ENCODE assay signal across 25 mouse cellular contexts in the genomic region with DNA sequence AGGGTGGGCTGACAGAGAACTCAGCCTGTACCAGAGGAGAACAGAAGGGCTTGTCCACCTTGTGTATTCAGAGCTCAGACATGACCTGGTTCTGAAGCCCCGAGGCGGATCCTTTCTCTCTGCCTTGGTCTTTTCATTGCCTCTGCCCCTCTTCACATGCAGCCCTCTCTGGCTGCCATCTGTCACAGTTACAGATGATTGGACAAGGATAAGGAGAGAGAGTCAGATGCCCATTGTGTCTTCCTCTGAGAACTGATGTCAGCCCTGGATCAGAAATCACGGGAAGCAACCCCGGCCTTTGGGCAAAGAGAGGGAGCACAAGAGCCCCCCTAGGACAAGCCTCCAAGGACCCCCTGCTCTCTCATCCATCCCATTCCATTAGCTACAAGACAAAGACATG. TPM values are rescaled to one million over a fixed set of nuclear protein-coding genes. Genes with fewer than 3 reads are reported as not detected.
A peak's percentile ranks its signal among the peaks of the same experiment; 100 is the strongest.
DNase-seq lines count a peak whose midpoint lies in the region; ATAC-seq lines count a peak whose summit lies in the region.
"Had no signal": no experiment of that assay in that cellular context is flagged by ENCODE, and none has a peak within 500 bp of the region (broad histone marks: within the 10 kb centered on the region; RNA-seq: fewer than 3 reads in every experiment).

No protein-coding gene starts in this region.

- peak; percentile 10 to 28 for DNase-seq in cerebellum, adult 18-20 months
- DNase-seq in cerebellum, postnatal 36 days = no peak
- peak; percentile 72 to 78 for DNase-seq in cerebellum, postnatal 10 days
- no peak for DNase-seq in hindbrain, embryonic 14.5 days (ENCODE audit: low spot score)
- no peak for DNase-seq in right cerebral cortex, adult 18-20 months
- no peak for DNase-seq in thymus, postnatal 36 days
- DNase-seq: adrenal gland, postnatal 25 days; gastrocnemius, postnatal 10 days; heart, postnatal 4 days; kidney, adult 8-10 months; kidney, postnatal 10 days; liver, postnatal 0 days had no signal

- H3K9ac ChIP-seq in hindbrain, embryonic 14.5 days = no peak overlapping the region
- H3K9ac ChIP-seq: embryonic facial prominence, embryonic 15.5 days; intestine, embryonic 15.5 days; liver, postnatal 0 days; neural tube, embryonic 15.5 days; stomach, embryonic 15.5 days had no signal

- H3K4me1 ChIP-seq in hindbrain, embryonic 14.5 days (replicated peaks; ENCODE audit: control insufficient read depth, insufficient read depth, low read length) = no peaks in the 10 kb centered on the region
- H3K4me1 ChIP-seq: embryonic facial prominence, embryonic 15.5 days; heart, embryonic 10.5 days; intestine, embryonic 15.5 days; neural tube, embryonic 15.5 days; stomach, embryonic 15.5 days had no signal

- H3K4me3 ChIP-seq in hindbrain, embryonic 14.5 days (replicated peaks; ENCODE audit: low read length) = no peak overlapping the region
- H3K4me3 ChIP-seq: embryonic facial prominence, embryonic 15.5 days; heart, embryonic 10.5 days; intestine, embryonic 15.5 days; midbrain, embryonic 10.5 days; neural tube, embryonic 15.5 days; stomach, embryonic 15.5 days had no signal

- H3K36me3 ChIP-seq in hindbrain, embryonic 14.5 days (replicated peaks; ENCODE audit: control insufficient read depth, insufficient read depth) = no peaks in the 10 kb centered on the region
- H3K36me3 ChIP-seq: embryonic facial prominence, embryonic 15.5 days; heart, embryonic 10.5 days; intestine, embryonic 15.5 days; midbrain, embryonic 10.5 days; neural tube, embryonic 15.5 days; stomach, embryonic 15.5 days had no signal

- WGBS in hindbrain, embryonic 14.5 days = 51% methylated on average over 4 of the region's 4 CpGs

- no peaks in the 10 kb centered on the region for H3K27me3 ChIP-seq in hindbrain, embryonic 14.5 days (ENCODE audit: control insufficient read depth, insufficient read depth, low read length)
- H3K27me3 ChIP-seq: embryonic facial prominence, embryonic 15.5 days; intestine, embryonic 15.5 days; neural tube, embryonic 15.5 days; stomach, embryonic 15.5 days had no signal

- no peak overlapping the region for H3K4me2 ChIP-seq in hindbrain, embryonic 14.5 days (replicated peaks)
- H3K4me2 ChIP-seq: embryonic facial prominence, embryonic 15.5 days; intestine, embryonic 15.5 days; liver, embryonic 11.5 days; neural tube, embryonic 15.5 days; stomach, embryonic 15.5 days had no signal

- H3K9me3 ChIP-seq in hindbrain, embryonic 14.5 days (ENCODE audit: control insufficient read depth, low read length) = no peaks in the 10 kb centered on the region
- H3K9me3 ChIP-seq: embryonic facial prominence, embryonic 15.5 days; heart, embryonic 10.5 days; intestine, embryonic 15.5 days; midbrain, embryonic 10.5 days; neural tube, embryonic 15.5 days; stomach, embryonic 15.5 days had no signal

- no peak overlapping the region for H3K27ac ChIP-seq in hindbrain, embryonic 14.5 days
- H3K27ac ChIP-seq: embryonic facial prominence, embryonic 15.5 days; heart, embryonic 10.5 days; intestine, embryonic 15.5 days; macrophage; midbrain, embryonic 10.5 days; neural tube, embryonic 15.5 days; stomach, embryonic 15.5 days had no signal

- peak; percentile 51; the same call in 1 of the 2 replicates for ATAC-seq in hindbrain, embryonic 14.5 days (ENCODE audit: low FRiP score)
- no peak for ATAC-seq in megakaryocyte-erythroid progenitor cell, adult 5-6 weeks (replicated peaks; ENCODE audit: low FRiP score, low TSS enrichment, poor library complexity, severe bottlenecking)
- ATAC-seq: CD4-positive, CD25-positive, alpha-beta regulatory T cell, adult 4 months; forebrain, embryonic 14.5 days; intestine, embryonic 15.5 days; liver, postnatal 0 days; lung, postnatal 0 days had no signal

RNA-seq across cellular contexts. Expression of gene Crtac1, which starts 40.0 kb away (rescaled TPM):
- polyA plus RNA-seq in hindbrain, embryonic 14.5 days (2014; fragmentation: Nextera tagmentation; extraction: Ambion mirVana) = 42.2 and 43.8 TPM in 2 replicates
- not detected in 2 replicates for total RNA-seq in megakaryocyte-erythroid progenitor cell, adult 5-6 weeks (2014; fragmentation: Nextera tagmentation)
- total RNA-seq in megakaryocyte-erythroid progenitor cell, adult 5-6 weeks (2017) = not detected in 2 replicates
- total RNA-seq: granulocyte monocyte progenitor cell, adult 5-6 weeks had no signal
- polyA plus RNA-seq: CD4-positive, CD25-positive, alpha-beta regulatory T cell, adult 4 months; macrophage had no signal

RNA-seq across cellular contexts. Expression of gene R3hcc1l, which starts 47.0 kb away (rescaled TPM):
- 12.7 and 18.7 TPM in 2 replicates for polyA plus RNA-seq in hindbrain, embryonic 14.5 days (2014; fragmentation: Nextera tagmentation; extraction: Ambion mirVana)
- total RNA-seq in megakaryocyte-erythroid progenitor cell, adult 5-6 weeks (2014; fragmentation: Nextera tagmentation) = 27.0 and 32.3 TPM in 2 replicates
- total RNA-seq in megakaryocyte-erythroid progenitor cell, adult 5-6 weeks (2017) = 25.3 and 31.3 TPM in 2 replicates

Comparison
In these comparisons a context has a peak if more than half of its experiments do, and no peak if none do; other contexts are left out.
1. DNase-seq: peak in cerebellum, adult 18-20 months (2 of 2) and cerebellum, postnatal 10 days (2 of 2); none in cerebellum, postnatal 36 days (0 of 2), hindbrain, embryonic 14.5 days (single experiment), right cerebral cortex, adult 18-20 months (single experiment) and thymus, postnatal 36 days (0 of 2).